Mouse (Mus musculus): ENCODE measurements around the gene Duox2.

- TF ChIP-seq CTCF (IDR thresholded peaks at IDR 0.05; ENCODE audit: low read depth, low read length) (no peak), POLR2A (IDR thresholded peaks at IDR 0.05; ENCODE audit: extremely low read depth, insufficient read depth, low read length) (no peak)
Measured at GRCm38 (mm10) chr2:122237891-122238470, 60.3 kb downstream of the Duox2 start.

Data from liver, adult 2 months (tissue).